Mouse (Mus musculus) C2C12 (cell line): ENCODE results near the gene Defb20.

Experiments used
- CTCF ChIP-seq: IDR thresholded peaks from one replicate; pipeline ENCODE4 v1.5.1; 2011; ENCODE audit not compliant: control insufficient read depth, insufficient read depth, insufficient read length
- MAX ChIP-seq: IDR thresholded peaks from one replicate; pipeline ENCODE4 v1.6.1; 2011; ENCODE audit warnings: mild to moderate bottlenecking, control low read depth
- MYOD1 ChIP-seq: IDR thresholded peaks from one replicate; pipeline ENCODE4 v1.6.1; 2011; ENCODE audit warnings: low read depth; ENCODE audit not compliant: control insufficient read depth, insufficient read length
- USF1 ChIP-seq: IDR thresholded peaks from one replicate; pipeline ENCODE4 v1.6.1; 2011; ENCODE audit warnings: low read depth, mild to moderate bottlenecking, control low read depth, moderate library complexity

DNA sequence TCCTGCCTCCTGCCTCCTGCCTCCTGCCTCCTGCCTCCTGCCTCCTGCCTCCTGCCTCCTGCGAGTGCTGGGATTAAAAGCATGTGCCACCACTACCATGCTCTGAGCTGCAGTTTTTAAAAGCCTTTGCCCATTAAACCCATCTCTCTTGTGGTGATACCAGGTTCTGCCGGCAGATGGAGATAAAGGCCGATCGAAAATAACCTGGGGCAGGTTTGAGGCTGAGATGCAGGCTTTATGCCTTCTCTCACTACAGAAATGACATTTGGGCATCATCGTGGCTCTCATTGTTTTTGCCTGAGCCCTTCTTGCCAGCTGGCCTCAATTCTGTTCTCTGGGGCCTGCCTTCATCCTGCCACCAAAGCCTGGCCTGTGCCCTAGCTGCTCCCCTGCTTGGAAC lies 26.6 kb upstream of the Defb20 start:
- TF ChIP-seq CTCF (peak; percentile 0), MYOD1 (no peak), USF1 (no peak), MAX (no peak)
